Mouse (Mus musculus) heart, postnatal 14 days (tissue): Measurements from ENCODE around the gene Chst12. TPM values are rescaled to one million over a fixed set of nuclear protein-coding genes. Genes with fewer than 3 reads are reported as not detected.
A peak's percentile ranks its signal among the peaks of the same experiment; 100 is the strongest.

Experiments used
- DNase-seq, 2 experiments: peaks; one replicate each; pipeline ENCODE4 v3.0.0; 2021 to 2022
- intact Hi-C: fragments of 180-260 bp; cut with DNase I; formaldehyde crosslinking; loops from one replicate; pipeline ENCODE4 v1.15.1; 2025
- total RNA-seq, 2 experiments: library from RNA; stranded (reverse); gene quantifications; 2 replicates each; pipeline ENCODE4 v1.2.3; 2021

Gene Chst12
- total RNA-seq, 2 experiments from 2014 or later = 6.7 to 6.8 TPM

DNA sequence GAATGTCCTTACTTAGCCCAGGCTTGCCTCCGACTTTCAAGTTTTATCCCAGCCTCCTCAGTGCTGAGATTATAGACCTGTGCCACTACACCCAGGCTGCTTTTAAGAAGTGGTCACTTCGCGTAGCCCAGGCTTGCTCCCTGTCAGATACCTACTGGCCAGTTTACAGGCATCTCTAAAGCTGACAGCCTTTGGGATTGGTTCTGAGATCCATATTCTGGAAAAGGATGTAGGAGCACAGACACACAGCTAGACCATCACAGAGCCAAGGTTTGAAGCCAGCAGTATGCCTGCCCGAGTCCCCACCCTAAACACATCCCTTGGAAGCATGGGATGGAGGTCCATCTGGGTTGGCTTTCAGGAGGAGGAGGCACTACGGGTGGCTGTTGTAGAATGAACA lies 62.4 kb downstream of the Chst12 start:
- DNase-seq = no peak
- intact Hi-C loops = loop anchor here (1.0 kb wide), 1 partner anchor 52 kb away; no protein-coding TSS in a partner anchor

DNA sequence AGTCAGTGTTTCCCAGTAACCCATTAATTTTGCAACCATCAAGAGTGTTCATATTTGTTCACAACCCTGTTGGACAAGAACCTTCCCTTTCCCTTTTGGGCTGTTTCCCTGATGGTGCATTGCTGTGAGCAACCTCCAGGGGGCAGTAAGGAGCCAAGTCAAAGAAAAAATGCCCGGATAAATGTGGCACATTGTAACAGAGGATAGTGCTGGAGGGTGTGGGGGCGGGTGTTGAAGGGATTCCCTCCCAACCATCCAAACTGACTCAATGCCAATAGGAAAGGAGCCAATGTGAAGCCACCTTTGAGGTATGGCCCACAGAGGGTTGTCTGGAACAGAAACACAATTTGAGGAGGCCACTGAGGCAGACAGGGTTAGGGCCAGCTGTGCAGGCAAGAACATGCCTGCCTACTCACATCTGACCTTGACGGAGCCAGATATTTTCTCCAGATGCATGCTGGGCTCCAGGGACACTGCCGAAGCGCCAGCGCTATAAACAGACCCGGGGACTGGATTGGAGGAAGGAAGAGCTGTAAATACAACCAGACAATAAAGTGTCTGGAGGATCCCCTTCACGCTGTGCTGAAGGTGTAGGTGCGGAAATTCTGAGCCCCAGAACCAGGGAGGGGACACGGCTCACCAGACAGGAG lies 63.1 kb downstream of the Chst12 start:
- intact Hi-C loops = loop anchor here (1.0 kb wide), 1 partner anchor 51 kb away; no protein-coding TSS in a partner anchor
- DNase-seq = peak; percentile 72 to 82

DNA sequence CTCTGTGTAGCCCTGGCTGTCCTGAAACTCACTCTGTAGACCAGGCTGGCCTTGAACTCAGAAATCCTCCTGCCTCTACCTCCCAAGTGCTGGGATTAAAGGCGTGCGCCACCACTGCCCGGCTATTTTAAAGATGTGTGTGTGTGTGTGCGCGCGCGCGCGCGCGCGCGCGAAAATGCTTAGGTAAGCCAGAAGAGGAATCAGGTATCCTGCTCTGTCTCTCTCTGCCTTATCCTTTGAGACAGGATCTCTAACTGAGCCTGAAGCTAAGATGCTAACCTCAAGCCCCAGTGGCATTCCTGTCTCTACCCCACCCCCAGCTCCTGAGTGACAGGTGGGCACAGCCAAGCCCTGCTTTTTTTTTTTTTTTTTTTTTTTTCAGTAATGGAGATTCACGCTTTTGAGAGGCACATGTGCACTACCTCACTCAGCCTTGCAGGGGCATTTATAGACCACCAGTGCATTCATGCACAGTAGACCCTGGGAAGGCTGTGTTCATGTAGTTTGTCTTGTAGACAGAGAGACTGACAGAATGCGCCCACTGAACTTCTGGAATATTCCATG lies 63.8 kb downstream of the Chst12 start:
- no peak for DNase-seq
- intact Hi-C loops = no loop called here

DNA sequence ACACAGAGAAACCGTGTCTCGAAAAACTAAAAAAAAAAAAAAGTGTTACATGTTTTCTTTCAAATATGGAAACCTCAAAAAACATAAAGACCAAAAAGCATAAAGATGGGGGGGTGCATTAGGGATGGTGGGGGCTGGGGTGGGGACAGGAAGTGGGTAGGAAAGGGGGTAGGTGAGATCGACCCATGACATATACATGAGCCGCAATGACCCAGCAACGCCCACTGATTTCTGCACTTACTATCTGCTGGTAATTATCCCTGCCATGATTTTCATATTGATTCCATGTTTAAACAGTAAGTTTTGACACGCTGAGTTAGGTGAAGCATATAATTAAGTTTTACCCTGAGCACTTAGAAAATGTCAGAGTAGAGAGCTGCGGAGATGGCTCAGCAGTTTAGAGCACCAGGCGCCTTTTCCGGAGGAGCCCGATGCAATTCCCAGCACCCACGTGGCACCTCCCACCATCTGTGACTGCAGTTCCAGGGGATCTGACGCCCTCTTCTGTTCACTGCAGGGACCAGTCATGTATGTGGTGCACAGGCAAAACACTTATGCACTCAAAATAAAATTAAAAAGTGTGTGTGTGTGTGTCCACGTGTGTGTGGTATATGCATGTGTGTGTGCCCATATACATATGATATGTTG lies 65.0 kb downstream of the Chst12 start:
- intact Hi-C loops = loop anchor here (5.0 kb wide), 1 partner anchor 37 kb away; the partner anchor contains the start of gene Lfng

DNA sequence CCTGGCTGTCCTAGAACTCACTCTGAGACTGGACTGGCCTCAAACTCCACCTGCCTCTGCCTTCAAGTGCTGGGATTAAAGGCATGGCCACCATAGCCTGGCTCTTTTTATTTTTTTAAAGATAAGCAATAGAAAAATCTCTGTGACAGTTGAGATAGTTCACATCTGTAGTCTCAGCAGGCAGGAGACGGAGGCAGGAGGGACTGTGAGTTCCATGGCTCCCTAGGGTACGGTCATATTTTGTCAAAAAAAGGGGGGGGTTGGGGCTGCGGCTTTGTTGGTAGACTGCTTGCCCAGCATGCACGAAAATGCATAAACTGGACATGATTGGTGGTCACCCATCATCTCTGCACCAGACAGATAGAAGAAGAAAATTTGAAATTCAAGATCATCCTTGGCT lies 65.9 kb downstream of the Chst12 start:
- DNase-seq = no peak
- intact Hi-C loops = loop anchor here (5.0 kb wide), 1 partner anchor 36 kb away; the partner anchor contains the start of gene Lfng

More for the DNA sequence above, 65.0 kb downstream of the Chst12 start:
- no peak for DNase-seq

DNA sequence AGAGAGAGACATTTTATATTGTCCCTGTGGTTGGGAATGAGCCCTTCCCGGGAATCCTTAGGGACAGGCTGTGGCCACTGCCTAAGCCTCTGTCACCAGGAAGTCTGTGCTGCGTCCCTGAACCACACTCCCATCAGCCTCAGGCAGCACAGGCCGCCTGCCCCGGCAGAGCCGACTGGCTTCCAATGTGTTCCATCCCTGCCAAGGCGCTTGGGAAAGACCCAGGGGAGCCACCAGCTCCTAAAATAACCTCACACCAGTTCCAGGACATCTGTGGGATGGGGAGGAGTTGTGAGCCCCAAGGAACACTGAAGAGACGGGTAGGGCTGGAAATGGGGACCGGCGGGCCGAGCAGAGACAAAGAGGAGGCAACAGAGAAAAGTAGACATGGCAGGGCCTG lies 66.3 kb downstream of the Chst12 start:
- intact Hi-C loops = loop anchor here (5.0 kb wide), 1 partner anchor 36 kb away; the partner anchor contains the start of gene Lfng
- DNase-seq = peak; percentile 88 to 89

DNA sequence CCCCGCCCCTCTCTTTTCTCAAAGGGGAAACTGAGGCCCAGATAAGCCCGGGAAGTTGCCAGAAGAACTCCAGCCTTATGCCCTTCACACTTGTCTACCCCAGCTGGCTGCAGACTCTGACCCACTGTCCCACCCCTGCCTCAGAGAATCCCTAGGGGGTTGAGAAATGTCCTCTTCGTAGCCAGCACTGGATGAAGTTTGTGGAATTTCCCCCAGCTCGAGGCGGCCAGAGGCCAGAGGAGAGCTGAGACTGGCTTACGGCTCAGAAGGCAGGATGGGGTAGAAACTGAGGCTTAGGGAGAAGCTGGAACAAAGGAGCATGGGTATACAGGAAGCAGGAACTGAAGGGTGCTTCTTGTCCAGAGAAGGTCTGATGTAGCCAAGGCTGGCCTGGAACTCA lies 67.3 kb downstream of the Chst12 start:
- DNase-seq = peak; percentile 56 to 62
- intact Hi-C loops = loop anchor here (5.0 kb wide), 1 partner anchor 35 kb away; the partner anchor contains the start of gene Lfng

Other genes with a start within 250 kb of the Chst12 start
- gene Mad1l1, start 184.0 kb upstream of the Chst12 start, total RNA-seq = 10 to 100 TPM; 14.7 to 14.8 TPM
- gene Nudt1, start 183.9 kb upstream of the Chst12 start, total RNA-seq = 10 to 100 TPM in 1 of 2 experiments, 1 to 10 TPM in 1; 10.0 to 12.2 TPM
- gene Mrm2, start 173.7 kb upstream of the Chst12 start, total RNA-seq = 10 to 100 TPM in 1 of 2 experiments, 1 to 10 TPM in 1; 9.5 to 10.9 TPM
- gene Snx8, start 116.3 kb upstream of the Chst12 start, total RNA-seq = 10 to 100 TPM; 14.6 to 16.2 TPM
- 10 to 100 TPM; 86.5 to 88.7 TPM for gene Eif3b, start 86.2 kb upstream of the Chst12 start, total RNA-seq
- gene Gm4869, start 59.9 kb upstream of the Chst12 start, total RNA-seq = not detected
- not detected for gene Grifin, start 59.5 kb downstream of the Chst12 start, total RNA-seq
- gene Lfng, start 101.8 kb downstream of the Chst12 start, total RNA-seq = 10 to 100 TPM; 18.1 to 22.4 TPM
- gene Ttyh3, start 143.5 kb downstream of the Chst12 start, total RNA-seq = 10 to 100 TPM; 31.6 to 31.9 TPM
- 10 to 100 TPM in 1 of 2 experiments, 1 to 10 TPM in 1; 8.1 to 10.2 TPM for gene Iqce, start 196.8 kb downstream of the Chst12 start, total RNA-seq
- 10 to 100 TPM in 1 of 2 experiments, 1 to 10 TPM in 1; 8.6 to 10.8 TPM for gene Brat1, start 199.5 kb downstream of the Chst12 start, total RNA-seq
- under 1 TPM; 0.46 to 0.65 TPM for gene Amz1, start 218.6 kb downstream of the Chst12 start, total RNA-seq